Mouse (Mus musculus) large intestine, adult 2 months (tissue): ENCODE results near the gene Igfbp5. TPM values are rescaled to one million over a fixed set of nuclear protein-coding genes. Genes with fewer than 3 reads are reported as not detected.

Experiments used
- DNase-seq: peaks from one replicate; pipeline ENCODE4 v3.0.0-alpha.2; 2012; ENCODE audit warnings: low read depth, low spot score
- WGBS: fragments of 180-500 bp; shearing (Covaris S2); methylation state at CpG from one replicate; pipeline ENCODE4 v1.1.7; 2018; 5-methylcytosine and 5-hydroxymethylcytosine counted together
- polyA plus RNA-seq: library from polyadenylated mRNA; depleted of rRNA; stranded (reverse); fragments of >200 nt; gene quantifications from 2 replicates; pipeline ENCODE4 v1.2.3, GENCODE M21; 2012; rRNA removed

Gene Igfbp5
- polyA plus RNA-seq, 1 experiment = 13.5 TPM

DNA sequence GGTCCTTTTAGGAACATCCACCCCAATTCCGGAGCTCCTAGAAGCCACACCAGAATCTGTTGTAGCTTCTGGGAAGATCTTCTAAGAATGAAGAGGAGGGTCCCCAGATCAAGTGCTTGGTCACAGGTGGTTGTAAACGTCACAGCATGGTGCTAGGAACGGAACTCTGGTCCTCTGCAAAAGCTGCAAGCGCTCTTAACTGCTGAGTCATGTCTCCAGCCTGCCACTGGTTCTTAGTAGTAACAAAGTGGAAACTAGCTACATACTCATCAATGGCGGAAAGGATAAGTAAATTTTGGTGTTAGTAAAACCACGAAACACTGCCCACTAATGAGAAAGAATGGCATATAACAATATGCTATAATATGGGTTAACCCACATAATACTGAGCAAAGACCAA is 54.7 kb downstream of the Igfbp5 start:
- 83% methylated on average over 6 of the region's 6 CpGs for WGBS
- DNase-seq = no peak

DNA sequence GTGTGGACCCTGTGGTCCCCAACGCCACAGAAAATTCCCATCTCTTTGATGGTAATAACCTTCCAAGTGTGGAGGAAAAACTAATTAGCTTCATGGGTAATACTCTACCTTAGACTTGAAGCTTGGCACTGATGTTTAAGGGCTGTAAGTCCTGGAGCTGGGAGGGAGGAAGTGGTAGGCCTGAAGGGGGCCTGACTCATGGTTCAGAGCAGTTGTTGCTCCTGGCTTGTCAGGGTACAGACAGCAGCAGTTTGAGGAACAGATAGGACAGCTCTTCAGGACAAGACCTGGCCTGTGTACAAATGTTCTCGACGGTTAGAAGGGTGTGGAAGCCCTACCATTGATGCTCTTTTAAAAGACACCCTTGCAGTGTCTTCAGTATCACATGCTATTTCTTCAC is 59.1 kb downstream of the Igfbp5 start:
- no peak for DNase-seq
- 82% methylated on average over 3 of the region's 3 CpGs for whole genome bisulfite sequencing

DNA sequence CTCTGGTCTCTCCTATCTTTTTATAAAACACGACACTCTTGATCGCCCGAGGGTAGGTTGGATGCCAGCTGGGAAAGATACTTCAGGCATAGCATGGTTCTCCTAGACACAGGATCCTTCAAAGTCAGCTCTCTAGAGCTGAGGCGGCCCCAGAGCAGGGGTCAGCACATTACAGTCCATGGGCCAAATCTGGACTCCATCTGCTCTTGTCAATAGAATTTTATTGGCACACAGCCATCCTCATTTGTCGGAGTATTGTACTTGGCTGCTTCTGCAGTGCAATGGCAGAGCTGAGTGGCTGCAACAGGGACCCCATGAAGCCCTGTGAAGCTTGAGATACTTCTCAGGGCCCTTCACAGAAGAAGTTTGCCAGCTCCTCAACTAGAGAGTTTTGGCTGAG is 59.5 kb downstream of the Igfbp5 start:
- WGBS = 61% methylated on average over 5 of the region's 5 CpGs
- no peak for DNase-seq

DNA sequence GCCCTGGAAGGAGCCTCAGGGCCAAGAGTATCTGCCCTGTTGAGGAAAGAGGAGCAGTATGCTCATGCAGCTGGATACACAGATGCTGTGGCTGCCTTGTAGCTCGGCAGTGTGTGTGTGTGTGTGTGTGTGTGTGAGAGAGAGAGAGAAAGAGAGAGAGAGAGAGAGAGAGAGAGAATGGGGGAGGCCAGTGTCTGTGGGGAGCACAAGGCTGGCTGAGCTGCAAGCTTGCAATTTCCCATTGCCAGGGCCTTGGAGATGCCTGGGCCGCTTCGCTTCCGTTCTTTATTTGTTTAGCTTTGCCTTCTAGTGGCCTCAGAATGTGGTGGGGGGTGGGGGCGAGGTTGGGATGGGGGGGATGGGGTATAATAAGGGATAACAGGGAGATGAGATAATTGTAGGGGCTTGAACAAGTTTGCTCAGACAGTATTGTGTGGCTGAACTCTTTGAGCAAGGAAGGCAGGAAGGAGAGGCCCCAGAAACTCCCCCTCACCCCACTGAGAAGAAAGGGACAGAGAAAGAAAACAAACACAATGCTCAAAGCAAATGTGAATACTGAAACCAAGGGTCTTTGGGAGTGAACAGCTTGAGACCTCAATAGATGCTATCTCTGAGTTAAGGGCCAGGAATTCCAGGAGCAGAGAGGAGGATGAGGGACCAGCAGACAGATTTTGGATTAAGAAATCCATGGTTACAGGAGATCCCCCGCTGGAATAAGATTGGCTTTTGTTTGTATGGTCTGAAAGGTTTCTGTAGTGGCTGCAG is 60.9 kb downstream of the Igfbp5 start:
- DNase-seq = no peak
- WGBS = 25% methylated on average over 6 of the region's 6 CpGs

DNA sequence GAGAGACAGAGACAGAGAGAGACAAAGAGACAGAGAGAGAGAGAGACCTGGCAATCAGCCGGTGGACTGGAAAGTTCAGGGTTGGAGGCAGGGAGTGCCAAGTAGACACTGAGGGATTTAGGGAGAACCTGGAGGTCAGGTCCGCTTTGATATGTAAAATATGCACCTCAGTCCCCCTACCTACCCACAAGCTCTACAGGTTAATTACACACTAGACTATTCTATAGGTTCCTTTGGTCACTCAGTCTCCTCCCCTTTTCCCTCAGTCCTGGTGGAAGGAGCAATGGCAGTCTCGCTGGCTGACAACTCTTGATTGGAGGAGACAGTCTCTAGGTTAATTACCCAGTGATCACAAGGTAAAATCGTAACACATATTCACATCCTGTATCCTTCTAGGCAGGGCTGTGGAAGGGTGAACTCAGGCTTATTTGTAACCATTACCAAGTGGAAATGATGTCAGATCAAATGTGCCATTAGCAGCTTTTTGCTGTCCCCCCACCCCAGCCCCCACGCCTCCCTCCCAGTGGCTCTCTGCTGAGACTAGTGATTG is 61.5 kb downstream of the Igfbp5 start:
- WGBS = 48% methylated on average over 5 of the region's 5 CpGs
- DNase-seq = no peak

DNA sequence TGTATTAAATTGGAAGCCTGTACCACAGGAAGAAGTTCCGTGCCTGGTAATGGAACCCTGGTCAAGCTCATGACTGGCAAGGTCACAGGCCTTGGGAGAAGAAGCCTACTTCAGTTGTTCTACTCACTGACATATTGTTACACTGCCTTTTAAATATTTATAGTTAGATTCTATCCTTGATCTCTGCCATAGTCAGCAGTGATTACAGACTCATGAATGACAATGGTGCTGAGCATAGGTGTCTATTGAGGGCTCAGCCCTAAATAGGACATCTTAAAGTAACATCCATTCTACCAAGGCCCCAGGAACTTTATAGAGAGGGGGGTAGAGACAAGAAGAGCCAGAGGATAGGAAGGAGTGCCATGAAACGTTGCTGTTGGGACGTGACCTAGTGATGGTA is 63.6 kb downstream of the Igfbp5 start:
- DNase-seq = no peak
- 92% methylated on average over 3 of the region's 3 CpGs for WGBS

DNA sequence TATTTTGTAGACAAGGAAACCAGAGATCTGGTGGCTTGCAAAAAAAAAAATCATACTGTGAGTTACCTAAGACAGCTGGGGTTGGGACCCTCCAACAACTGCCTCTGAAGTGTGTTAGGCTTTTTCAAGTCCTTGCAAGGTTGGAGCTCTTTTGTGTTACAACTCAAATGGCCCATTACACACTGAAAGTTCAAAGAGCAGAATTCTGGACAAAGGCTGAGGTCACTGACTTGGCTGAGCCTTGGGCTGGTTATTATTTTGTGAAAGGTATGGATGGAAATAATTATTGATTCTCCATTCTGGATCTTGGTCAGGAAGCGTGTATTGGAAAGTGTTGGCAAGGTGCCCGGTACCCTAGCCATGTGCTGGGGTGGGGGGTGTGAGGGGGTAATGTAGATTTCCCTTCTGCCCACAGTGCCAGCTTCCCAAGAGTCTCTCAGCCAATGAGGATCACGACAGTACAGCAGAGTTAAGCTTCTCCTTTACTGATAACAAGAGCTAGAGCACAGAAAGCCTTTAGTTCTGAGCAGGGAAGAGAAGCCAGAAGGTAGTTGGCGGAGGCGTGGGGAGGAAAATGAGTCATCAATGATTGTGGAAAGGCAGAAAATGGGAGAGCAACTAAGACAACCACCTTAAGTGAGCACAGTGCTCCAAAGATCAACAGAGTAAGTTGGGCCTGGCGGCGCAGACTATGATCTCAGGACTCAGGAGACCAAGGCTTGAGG is 64.6 kb downstream of the Igfbp5 start:
- DNase-seq = no peak
- WGBS = 87% methylated on average over 7 of the region's 7 CpGs

DNA sequence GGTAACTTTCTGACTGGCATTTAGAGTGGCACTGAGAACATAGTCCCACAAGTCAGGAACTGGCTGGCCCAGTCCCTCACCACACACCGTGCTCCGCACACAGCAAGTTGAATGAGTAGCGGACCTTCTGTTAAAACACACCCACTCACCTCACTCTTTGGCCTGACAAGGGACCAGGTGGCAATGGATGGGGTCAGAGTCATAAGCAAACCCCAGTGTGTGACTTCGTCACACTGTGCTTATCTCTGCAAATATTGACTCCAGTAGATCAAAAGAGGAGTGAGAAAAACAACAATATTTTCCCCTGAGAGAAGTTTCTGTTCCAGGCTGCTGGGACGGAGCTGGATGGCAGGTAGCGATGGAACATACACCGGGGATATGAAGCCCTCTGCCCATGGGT is 65.4 kb downstream of the Igfbp5 start:
- DNase-seq = no peak
- WGBS = 76% methylated on average over 7 of the region's 7 CpGs

Other genes with a start within 250 kb of the Igfbp5 start
- not detected in 2 replicates for gene Ankar, start 174.3 kb downstream of the Igfbp5 start, polyA plus RNA-seq
- gene Rpl37a, start 163.6 kb downstream of the Igfbp5 start, polyA plus RNA-seq = 768 and 778 TPM in 2 replicates
- gene Igfbp2, start 50.4 kb downstream of the Igfbp5 start, polyA plus RNA-seq = 2.8 and 7.0 TPM in 2 replicates
- not detected in 2 replicates for gene Tnp1, start 141.0 kb upstream of the Igfbp5 start, polyA plus RNA-seq